Mouse (Mus musculus) olfactory bulb, adult 2 months (tissue): ENCODE measurements around the gene Fyb. TPM values are rescaled to one million over a fixed set of nuclear protein-coding genes. Genes with fewer than 3 reads are reported as not detected.
"Not testable (repeated sequence)": the region's sequence is repeated elsewhere in the genome, so short reads cannot be mapped to it uniquely, and the experiment has no call there.

Experiments used
- H3K27ac ChIP-seq: fragments of 200-500 bp; 2 replicates; pipeline ENCODE4 v1.5.1; 2012; ENCODE audit warnings: low read depth, low read length; ENCODE audit not compliant: insufficient read depth
- H3K4me1 ChIP-seq: fragments of 200-500 bp; 2 replicates; pipeline ENCODE4 v1.6.1; 2012; ENCODE audit warnings: low read length; ENCODE audit not compliant: control insufficient read depth, insufficient read depth
- H3K4me3 ChIP-seq: fragments of 200-500 bp; 2 replicates; pipeline ENCODE4 v1.5.1; 2012; ENCODE audit warnings: mild to moderate bottlenecking, low read depth, low read length, moderate library complexity; ENCODE audit not compliant: insufficient read depth
- CTCF ChIP-seq: fragments of 200-500 bp; IDR thresholded peaks from 2 replicates; pipeline ENCODE4 v1.5.1; 2012; ENCODE audit warnings: low read depth, mild to moderate bottlenecking, low read length, moderate library complexity; ENCODE audit not compliant: insufficient read depth
- POLR2A ChIP-seq: fragments of 200-500 bp; IDR thresholded peaks from 2 replicates; pipeline ENCODE4 v1.6.1; 2012; ENCODE audit warnings: mild to moderate bottlenecking, low read depth, low read length, moderate library complexity; ENCODE audit not compliant: insufficient read depth
- WGBS: fragments of 180-500 bp; shearing (Covaris S2); methylation state at CpG from one replicate; pipeline ENCODE4 v1.1.7; 2018; 5-methylcytosine and 5-hydroxymethylcytosine counted together
- polyA plus RNA-seq: library from polyadenylated mRNA; stranded (reverse); fragments of >200 nt; gene quantifications from 2 replicates; pipeline ENCODE4 v1.2.4, GENCODE M21; 2012; ENCODE audit warnings: low replicate concordance; ENCODE audit not compliant: missing spikeins, insufficient read depth, insufficient read length

Gene Fyb
- polyA plus RNA-seq, 1 experiment, result 114 TPM

- no peak overlapping the region for H3K27ac ChIP-seq
- 0 out of 2 replicates have a peak, but pooled peaks cover 2% of the 10 kb centered on the region for H3K4me1 ChIP-seq
- TF ChIP-seq POLR2A (no peak), CTCF (no peak)
- H3K4me3 ChIP-seq, result no peak overlapping the region
- WGBS, result 95% methylated on average over 2 of the region's 2 CpGs
Measured at GRCm38 (mm10) chr15:6570164-6570861, 47.7 kb downstream of the Fyb start.

GRCm38 (mm10) chr15:6570876-6571275 is 48.2 kb downstream of the Fyb start:
- no peak overlapping the region for H3K4me3 ChIP-seq
- TF ChIP-seq POLR2A, result no peak
- no peak for TF ChIP-seq CTCF
- 5% methylated on average over 7 of the region's 7 CpGs for WGBS
- no peak overlapping the region for H3K27ac ChIP-seq
- 0 out of 2 replicates have a peak, but pooled peaks cover 2% of the 10 kb centered on the region for H3K4me1 ChIP-seq

GRCm38 (mm10) chr15:6574283-6574960 is 51.8 kb downstream of the Fyb start:
- H3K4me3 ChIP-seq, result no peak overlapping the region
- H3K4me1 ChIP-seq, result 0 out of 2 replicates have a peak, but pooled peaks cover 2% of the 10 kb centered on the region
- 58% methylated on average over 5 of the region's 5 CpGs for WGBS
- TF ChIP-seq POLR2A (no peak), CTCF (no peak)
- H3K27ac ChIP-seq, result no peak overlapping the region

GRCm38 (mm10) chr15:6577971-6578370 is 55.3 kb downstream of the Fyb start:
- no peak for TF ChIP-seq POLR2A
- whole genome bisulfite sequencing, result 82% methylated on average over 9 of the region's 9 CpGs
- 0 out of 2 replicates have a peak, but pooled peaks cover 2% of the 10 kb centered on the region for H3K4me1 ChIP-seq
- no peak overlapping the region for H3K27ac ChIP-seq
- no peak overlapping the region for H3K4me3 ChIP-seq

GRCm38 (mm10) chr15:6578654-6579053 is 56.0 kb downstream of the Fyb start:
- TF ChIP-seq CTCF, result no peak
- no peak for TF ChIP-seq POLR2A
- 96% methylated on average over 2 of the region's 2 CpGs for WGBS
- Histone ChIP-seq H3K4me3 (no peak overlapping the region), H3K27ac (no peak overlapping the region), H3K4me1 (no peaks in the 10 kb centered on the region)

GRCm38 (mm10) chr15:6579194-6579768 is 56.6 kb downstream of the Fyb start:
- TF ChIP-seq POLR2A, result no peak
- no peak for TF ChIP-seq CTCF
- 81% methylated on average over 15 of the region's 15 CpGs for WGBS
- Histone ChIP-seq H3K4me3 (no peak overlapping the region), H3K27ac (no peak overlapping the region), H3K4me1 (no peaks in the 10 kb centered on the region)

GRCm38 (mm10) chr15:6579769-6580261 is 57.2 kb downstream of the Fyb start:
- WGBS, result 88% methylated on average over 11 of the region's 11 CpGs
- TF ChIP-seq CTCF (no peak), POLR2A (no peak)
- H3K4me1 ChIP-seq, result no peaks in the 10 kb centered on the region

GRCm38 (mm10) chr15:6584645-6585044 is 62.0 kb downstream of the Fyb start:
- no peak overlapping the region for H3K27ac ChIP-seq
- H3K4me3 ChIP-seq, result no peak overlapping the region
- WGBS, result 93% methylated on average over 4 of the region's 4 CpGs
- no peak for TF ChIP-seq CTCF
- TF ChIP-seq POLR2A, result no peak
- no peaks in the 10 kb centered on the region for H3K4me1 ChIP-seq

More at GRCm38 (mm10) chr15:6579769-6580261, 57.2 kb downstream of the Fyb start:
- no peak overlapping the region for H3K27ac ChIP-seq
- no peak overlapping the region for H3K4me3 ChIP-seq

GRCm38 (mm10) chr15:6586351-6586750 is 63.7 kb downstream of the Fyb start:
- not testable (repeated sequence) for H3K4me1 ChIP-seq, H3K4me3 ChIP-seq, H3K27ac ChIP-seq
- WGBS, result 94% methylated on average over 7 of the region's 7 CpGs

GRCm38 (mm10) chr15:6587526-6587925 is 64.9 kb downstream of the Fyb start:
- no peak overlapping the region for H3K4me3 ChIP-seq
- WGBS, result 72% methylated on average over 3 of the region's 3 CpGs
- H3K27ac ChIP-seq, result no peak overlapping the region
- TF ChIP-seq CTCF (no peak), POLR2A (no peak)
- no peaks in the 10 kb centered on the region for H3K4me1 ChIP-seq
